Mouse (Mus musculus) B cell, adult 2 months (primary cell): ENCODE results near the gene Milr1.

Experiments used
- DNase-seq, 2 experiments: peaks; one replicate each; pipeline ENCODE4 v3.0.0; 2022

Gene Milr1

DNA sequence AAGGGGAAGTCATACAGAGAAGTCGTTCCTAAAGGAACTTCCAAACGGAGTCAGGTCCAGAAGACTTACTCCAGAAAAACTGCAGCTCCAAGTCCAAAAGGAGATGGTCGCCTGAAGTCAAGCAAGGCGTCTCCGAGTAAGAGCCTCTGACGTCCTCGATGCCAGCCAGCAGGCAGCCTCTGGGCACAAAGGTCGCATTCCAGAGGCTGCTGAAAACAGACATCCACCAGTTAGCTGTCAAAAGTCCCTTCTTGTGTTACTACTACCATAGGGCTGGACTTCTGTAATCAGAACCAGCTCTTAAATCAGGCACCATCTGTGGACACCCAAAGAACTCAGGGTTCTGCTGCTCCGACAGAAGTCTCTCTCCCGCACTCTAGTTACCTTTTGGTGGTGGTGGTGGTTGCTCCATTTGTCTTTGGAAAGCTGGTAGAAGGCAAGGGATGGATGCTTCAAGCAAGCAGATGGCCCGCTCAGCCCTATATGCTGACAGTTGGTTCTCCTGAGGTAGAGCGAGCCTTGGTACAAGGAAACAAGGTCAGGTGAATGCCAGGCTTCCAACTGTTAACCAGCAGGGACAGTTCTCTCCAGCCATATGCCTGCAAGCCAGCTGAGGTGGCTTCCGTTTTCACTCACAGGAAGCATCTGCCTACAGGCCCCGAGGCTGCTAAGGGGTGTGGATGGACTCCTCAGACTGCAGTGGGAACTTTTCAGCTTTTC is 63.7 kb downstream of the Milr1 start:
- no peak for DNase-seq

DNA sequence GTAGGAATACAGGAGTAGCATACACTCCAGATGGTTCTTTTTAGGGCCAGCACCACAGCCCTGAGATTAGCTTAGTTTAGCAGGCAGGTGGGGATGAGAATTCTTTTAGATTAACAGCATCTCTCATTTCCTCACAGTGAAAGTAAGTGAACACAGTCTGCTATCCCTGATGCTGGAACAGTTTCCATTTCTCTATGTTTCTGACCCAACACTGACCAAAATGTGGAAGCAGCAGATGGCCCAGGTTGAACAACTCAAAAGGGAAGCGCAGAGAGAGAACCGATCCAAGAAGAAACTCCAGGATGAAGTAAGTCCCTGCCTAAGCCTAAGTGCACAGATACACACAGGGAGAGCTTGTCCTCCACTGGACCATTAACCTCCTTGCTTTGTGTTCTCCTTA is 64.3 kb downstream of the Milr1 start:
- no peak for DNase-seq

DNA sequence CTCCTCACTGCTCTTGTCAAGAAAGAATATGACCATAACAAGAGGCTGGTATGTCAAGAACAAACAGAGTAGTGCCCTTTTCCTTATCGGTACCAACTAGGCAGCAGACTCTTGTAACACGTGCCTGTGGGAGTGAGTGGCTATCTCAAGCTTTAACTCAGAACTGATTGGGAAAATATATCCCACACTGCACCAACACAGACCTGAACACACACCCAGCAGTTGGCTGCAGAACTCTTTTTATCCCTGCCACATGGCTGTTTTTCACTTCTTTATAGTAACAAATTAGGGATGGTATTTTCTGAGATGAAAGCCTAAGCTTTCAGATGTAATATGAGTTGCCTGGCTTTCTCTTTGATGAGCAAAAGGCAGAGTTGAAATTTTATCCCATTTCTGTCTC is 64.7 kb downstream of the Milr1 start:
- DNase-seq, result no peak

DNA sequence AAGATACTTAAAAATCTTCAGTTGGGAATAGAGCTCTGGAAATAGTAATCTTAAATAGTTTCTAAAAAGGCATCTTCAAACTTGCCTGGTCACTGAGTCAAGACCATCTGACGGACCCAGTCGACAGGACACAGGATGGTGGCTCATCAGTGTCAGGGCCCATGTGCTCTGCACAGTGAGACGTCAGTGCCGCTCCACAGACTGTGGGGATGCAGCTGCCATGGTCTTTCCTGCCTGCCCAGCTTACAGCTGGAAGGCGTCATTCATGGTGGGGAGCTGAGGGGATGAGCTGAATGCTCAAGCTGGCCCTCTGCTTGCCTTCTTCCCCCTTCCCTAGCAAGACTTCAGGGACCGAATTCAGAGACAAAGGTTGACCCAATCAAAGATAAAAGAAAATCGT is 65.3 kb downstream of the Milr1 start:
- no peak for DNase-seq

DNA sequence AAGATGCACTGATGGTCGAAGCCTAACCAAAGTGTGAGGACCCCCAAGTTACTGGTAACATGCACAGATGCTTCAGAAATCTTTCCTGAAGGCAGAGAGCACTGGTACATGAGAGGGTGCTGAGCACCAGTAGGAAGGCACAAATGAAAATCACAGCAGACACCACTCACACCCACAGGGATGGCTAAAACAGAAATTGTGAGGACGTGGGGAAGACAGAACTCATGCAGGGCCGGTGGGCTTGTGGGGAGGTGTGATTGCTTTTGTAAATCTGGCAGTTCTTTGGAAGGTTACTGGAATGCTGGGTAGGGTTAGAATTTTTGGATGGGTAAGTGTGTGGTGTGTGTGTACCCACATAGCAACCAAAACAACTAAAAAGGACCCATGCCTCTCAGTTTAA is 66.1 kb downstream of the Milr1 start:
- DNase-seq, result no peak

DNA sequence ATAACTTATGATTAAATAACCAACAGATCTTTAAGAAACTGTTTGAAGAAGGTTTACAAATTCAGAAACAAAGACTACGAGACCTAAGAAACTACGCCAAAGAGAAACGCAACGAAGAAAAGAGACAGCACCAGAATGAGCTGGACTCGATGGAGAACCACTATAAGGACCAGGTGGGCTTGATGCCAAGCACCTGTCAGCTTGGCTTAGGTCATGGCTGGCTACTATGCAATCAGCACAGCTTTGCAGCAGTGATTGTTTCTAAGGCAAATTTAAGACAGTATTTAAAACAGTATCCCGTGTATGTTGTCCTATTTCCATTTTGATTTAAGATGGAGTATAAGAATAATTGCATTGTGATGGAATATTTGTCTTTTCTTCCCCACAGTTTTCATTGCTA is 66.8 kb downstream of the Milr1 start:
- no peak for DNase-seq

DNA sequence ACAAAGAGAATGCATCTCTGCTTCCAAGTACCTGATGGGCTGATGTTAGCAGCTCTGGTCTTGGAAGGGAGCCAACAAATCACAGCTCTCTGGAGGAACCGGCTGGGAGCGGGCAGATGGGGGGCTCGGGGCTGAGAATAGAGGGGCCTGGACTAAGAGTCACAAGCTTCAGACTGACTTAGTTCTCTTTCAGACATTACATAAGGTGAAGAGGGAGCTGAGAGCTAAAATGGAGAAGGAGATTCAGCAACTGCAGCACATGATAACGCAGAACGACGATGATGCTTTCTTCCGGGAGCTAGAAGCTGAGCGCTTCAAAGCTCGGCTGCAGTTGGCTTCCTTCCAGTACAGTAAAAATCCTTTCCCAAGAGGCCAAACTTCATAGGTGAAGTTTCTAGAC is 67.3 kb downstream of the Milr1 start:
- no peak for DNase-seq
